Mouse (Mus musculus) liver, postnatal 0 days (tissue): ENCODE data around the gene Yjefn3. TPM values are rescaled to one million over a fixed set of nuclear protein-coding genes. Genes with fewer than 3 reads are reported as not detected.

ENCODE experiments used
- ATAC-seq: fragments of 200-750 bp; cut with Nextera tagmentation; 2 replicates; pipeline ENCODE4 v1.8.0; 2017; ENCODE audit warnings: mild to moderate bottlenecking, moderate library complexity
- DNase-seq: peaks from one replicate; pipeline ENCODE4 v3.0.0-alpha.2; 2016
- H3K27ac ChIP-seq: fragments of 300-500 bp; sonication (generic); 2 replicates; pipeline ENCODE4 v1.5.1; 2014; ENCODE audit warnings: antibody characterized with exemption, moderate library complexity, mild to moderate bottlenecking, low read depth
- H3K27me3 ChIP-seq: fragments of 300-500 bp; sonication (generic); 2 replicates; pipeline ENCODE4 v1.6.1; 2014; ENCODE audit warnings: low read length, control low read depth, mixed read lengths; ENCODE audit not compliant: insufficient read depth
- H3K36me3 ChIP-seq: fragments of 300-500 bp; sonication (generic); replicated peaks from 2 replicates; pipeline ENCODE4 v1.6.1; 2014; ENCODE audit warnings: mild to moderate bottlenecking, control low read depth, low read length, moderate library complexity, mixed read lengths; ENCODE audit not compliant: insufficient read depth
- H3K4me1 ChIP-seq: fragments of 300-500 bp; sonication (generic); 2 replicates; pipeline ENCODE4 v1.6.1; 2014; ENCODE audit warnings: antibody characterized with exemption, mild to moderate bottlenecking, control low read depth; ENCODE audit not compliant: insufficient read depth
- H3K4me2 ChIP-seq: fragments of 300-500 bp; sonication (generic); 2 replicates; pipeline ENCODE4 v1.6.1; 2014; ENCODE audit warnings: low read depth, mild to moderate bottlenecking, low read length, moderate library complexity, mixed read lengths
- H3K4me3 ChIP-seq: fragments of 300-500 bp; sonication (generic); 2 replicates; pipeline ENCODE4 v1.5.1; 2014; ENCODE audit warnings: low read depth, low read length
- H3K9ac ChIP-seq: fragments of 300-500 bp; sonication (generic); replicated peaks from 2 replicates; pipeline ENCODE4 v1.6.1; 2014; ENCODE audit warnings: mild to moderate bottlenecking, moderate library complexity
- H3K9me3 ChIP-seq: fragments of 300-500 bp; sonication (generic); 2 replicates; pipeline ENCODE4 v1.6.1; 2016; ENCODE audit warnings: mild to moderate bottlenecking, control low read depth, low read length, mixed read lengths
- CTCF ChIP-seq: sonication (generic); IDR thresholded peaks from 2 replicates; pipeline ENCODE4 v1.5.1; 2016; ENCODE audit warnings: antibody characterized with exemption, low read depth
- EP300 ChIP-seq: IDR thresholded peaks from 2 replicates; pipeline ENCODE4 v1.6.1; 2016; ENCODE audit warnings: antibody characterized with exemption, low read depth, mild to moderate bottlenecking
- WGBS: fragments of 180-500 bp; shearing (Covaris S2); extraction: QIAGEN DNeasy Blood & Tissue Kit; methylation state at CpG from one replicate; pipeline ENCODE4 v1.1.7; 2014; ENCODE audit not compliant: insufficient replicate concordance; 5-methylcytosine and 5-hydroxymethylcytosine counted together
- polyA plus RNA-seq: library from polyadenylated mRNA; unstranded; fragments of >200 nt; fragmentation: Nextera tagmentation; extraction: Ambion mirVana; gene quantifications from 2 replicates; pipeline ENCODE4 v1.2.1, GENCODE M21; 2015

Yjefn3 gene
- polyA plus RNA-seq, 1 experiment from 2014 or later = 0.72 TPM

DNA sequence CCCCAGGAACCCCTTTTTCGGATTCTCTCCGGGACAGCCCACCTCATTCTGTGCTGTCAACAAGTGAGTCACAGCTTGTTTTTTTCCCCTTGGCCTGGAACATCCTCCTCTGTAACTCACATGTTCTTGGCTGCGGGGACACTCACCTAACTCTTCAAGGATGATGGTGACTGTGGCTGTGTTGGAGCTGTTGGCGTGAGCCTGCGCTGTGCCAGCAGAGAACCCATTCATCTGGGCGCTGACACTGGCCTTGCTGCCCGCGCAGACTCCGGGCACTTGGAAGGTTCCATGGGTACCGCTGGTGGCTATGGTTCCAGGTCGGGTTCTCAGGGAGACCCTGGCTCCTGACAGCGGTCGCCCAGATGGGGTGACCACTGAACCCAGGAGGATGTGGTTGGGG is 18.4 kb downstream of the Yjefn3 start:
- H3K36me3 ChIP-seq = no peaks in the 10 kb centered on the region
- ATAC-seq (no peak), DNase-seq (no peak)
- peaks cover 100% of the 10 kb centered on the region for H3K27me3 ChIP-seq
- TF ChIP-seq EP300 (no peak), CTCF (no peak)
- no peak overlapping the region for H3K4me3 ChIP-seq
- 51% methylated on average over 13 of the region's 13 CpGs for WGBS
- no peak overlapping the region for H3K9ac ChIP-seq
- no peak overlapping the region for H3K27ac ChIP-seq
- peaks cover 23% of the 10 kb centered on the region for H3K4me1 ChIP-seq
- no peak overlapping the region for H3K4me2 ChIP-seq
- H3K9me3 ChIP-seq = 0 out of 2 replicates have a peak, but pooled peaks cover 2% of the 10 kb centered on the region

- H3K27me3 ChIP-seq = peaks cover 91% of the 10 kb centered on the region
- H3K36me3 ChIP-seq = no peaks in the 10 kb centered on the region
- no peak overlapping the region for H3K27ac ChIP-seq
- H3K4me1 ChIP-seq = peaks cover 18% of the 10 kb centered on the region
- no peak for DNase-seq
- TF ChIP-seq CTCF (no peak), EP300 (no peak)
- ATAC-seq = no peak
- H3K9me3 ChIP-seq = 0 out of 2 replicates have a peak, but pooled peaks cover 2% of the 10 kb centered on the region
- H3K4me2 ChIP-seq = no peak overlapping the region
- WGBS = 15% methylated on average over 51 of the region's 52 CpGs
- peak overlapping the region; percentile 38; the same call in 1 of the 2 replicates for H3K4me3 ChIP-seq
- H3K9ac ChIP-seq = no peak overlapping the region
Measured at GRCm38 (mm10) chr8:69882833-69883600, 19.5 kb downstream of the Yjefn3 start.

- Histone ChIP-seq H3K4me2 (peak overlapping the region; percentile 59), H3K4me3 (peak overlapping the region; percentile 38), H3K9ac (no peak overlapping the region), H3K9me3 (0 out of 2 replicates have a peak, but pooled peaks cover 2% of the 10 kb centered on the region), H3K27ac (no peak overlapping the region), H3K4me1 (peaks cover 12% of the 10 kb centered on the region), H3K27me3 (peaks cover 85% of the 10 kb centered on the region), H3K36me3 (no peaks in the 10 kb centered on the region)
- DNase-seq (peak; percentile 46), ATAC-seq (peak; percentile 43)
- no peak for TF ChIP-seq CTCF
- no peak for TF ChIP-seq EP300
- WGBS = 10% methylated on average over 99 of the region's 103 CpGs
Measured at GRCm38 (mm10) chr8:69882021-69882756, 20.3 kb downstream of the Yjefn3 start.

DNA sequence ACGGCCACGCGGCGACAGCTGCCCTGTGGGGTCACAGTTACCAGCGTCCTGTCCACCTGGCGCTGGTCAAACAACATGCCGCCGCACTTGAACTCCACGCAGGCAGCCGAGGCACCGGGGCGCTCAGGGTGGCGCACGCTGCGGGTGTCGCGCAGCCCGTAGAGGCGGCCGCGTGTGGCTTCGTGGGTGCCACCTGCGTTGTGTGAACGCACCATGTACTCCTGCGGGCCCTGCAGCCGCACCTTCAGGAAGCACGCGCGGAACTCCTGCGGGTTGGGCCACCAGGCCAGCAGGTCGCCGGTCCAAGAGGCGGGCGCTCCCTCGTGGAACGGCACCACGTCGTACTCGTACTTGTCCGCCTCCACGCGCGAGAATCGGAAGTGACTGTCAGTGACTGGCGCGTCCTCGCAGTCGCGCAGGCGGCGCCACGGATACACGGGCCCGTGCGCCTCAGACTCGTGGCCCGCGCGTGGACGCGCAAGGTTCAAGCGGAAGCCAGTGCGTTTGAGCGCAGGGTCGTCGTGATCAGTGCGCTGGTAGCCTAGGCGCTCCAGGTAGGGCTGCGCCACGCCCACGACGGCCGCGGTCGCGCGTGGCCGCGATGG is 21.1 kb downstream of the Yjefn3 start:
- H3K27ac ChIP-seq = no peak overlapping the region
- no peak; the same call in 1 of the 2 replicates for ATAC-seq
- peak overlapping the region; percentile 38 for H3K4me3 ChIP-seq
- peaks cover 12% of the 10 kb centered on the region for H3K4me1 ChIP-seq
- no peak overlapping the region for H3K9ac ChIP-seq
- peaks cover 77% of the 10 kb centered on the region for H3K27me3 ChIP-seq
- TF ChIP-seq CTCF (no peak), EP300 (no peak)
- no peak for DNase-seq
- H3K9me3 ChIP-seq = 0 out of 2 replicates have a peak, but pooled peaks cover 2% of the 10 kb centered on the region
- H3K4me2 ChIP-seq = peak overlapping the region; percentile 59
- no peaks in the 10 kb centered on the region for H3K36me3 ChIP-seq
- WGBS = 23% methylated on average over 79 of the region's 79 CpGs

DNA sequence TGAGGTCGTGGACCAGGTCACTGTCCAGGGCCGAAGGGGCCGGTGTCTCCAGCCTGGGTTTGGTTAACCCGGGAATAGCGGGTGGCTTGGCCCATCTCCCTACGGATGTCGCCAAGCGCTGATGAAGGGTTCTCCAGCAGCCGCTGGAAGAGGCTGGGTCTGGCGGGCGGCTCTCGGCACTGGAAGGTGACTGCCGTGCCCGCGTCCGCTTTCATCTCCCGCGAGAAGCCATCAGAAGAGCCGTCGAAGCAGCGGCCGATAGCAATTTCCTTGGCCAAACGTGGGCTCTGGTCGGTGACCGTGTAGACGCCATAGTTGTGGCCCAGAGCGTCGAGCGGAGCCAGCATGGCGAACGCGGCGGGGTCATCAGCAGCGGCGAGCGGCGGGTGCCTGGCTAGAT is 21.7 kb downstream of the Yjefn3 start:
- no peak for TF ChIP-seq EP300
- Histone ChIP-seq H3K9ac (no peak overlapping the region), H3K36me3 (no peaks in the 10 kb centered on the region), H3K4me3 (0 out of 2 replicates have a peak overlapping the region, but pooled peaks have one; percentile 38), H3K27me3 (peaks cover 75% of the 10 kb centered on the region), H3K4me2 (no peak overlapping the region), H3K4me1 (peaks cover 12% of the 10 kb centered on the region), H3K9me3 (0 out of 2 replicates have a peak, but pooled peaks cover 2% of the 10 kb centered on the region), H3K27ac (no peak overlapping the region)
- ATAC-seq (no peak), DNase-seq (no peak)
- 17% methylated on average over 36 of the region's 37 CpGs for WGBS

DNA sequence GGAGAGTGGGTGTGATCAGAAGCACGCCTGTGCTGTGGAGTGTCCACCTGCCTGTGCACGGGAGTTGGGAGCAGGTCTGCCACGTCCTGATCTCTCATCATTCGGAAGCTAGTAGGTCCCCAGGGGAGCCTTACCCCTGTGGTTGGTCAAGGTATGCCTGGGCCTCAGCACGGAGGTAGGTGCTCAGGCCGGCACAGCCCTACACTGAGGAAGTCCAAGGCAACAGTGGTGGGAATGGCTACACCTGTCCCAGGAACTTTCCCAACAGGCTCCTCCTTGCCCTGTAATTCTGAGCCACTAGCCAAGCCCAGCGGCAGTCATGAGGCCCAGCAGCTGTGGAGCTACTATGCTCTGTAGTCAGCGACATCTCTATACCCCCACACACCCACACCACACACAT is 22.8 kb downstream of the Yjefn3 start:
- no peaks in the 10 kb centered on the region for H3K36me3 ChIP-seq
- no peak overlapping the region for H3K27ac ChIP-seq
- no peak overlapping the region for H3K9ac ChIP-seq
- WGBS = 51% methylated on average over 8 of the region's 8 CpGs
- H3K4me3 ChIP-seq = no peak overlapping the region
- H3K9me3 ChIP-seq = 0 out of 2 replicates have a peak, but pooled peaks cover 2% of the 10 kb centered on the region
- H3K4me2 ChIP-seq = no peak overlapping the region
- DNase-seq = no peak
- no peak for TF ChIP-seq CTCF
- no peak for TF ChIP-seq EP300
- ATAC-seq = no peak
- peaks cover 12% of the 10 kb centered on the region for H3K4me1 ChIP-seq
- peaks cover 63% of the 10 kb centered on the region for H3K27me3 ChIP-seq
